Mouse (Mus musculus): ENCODE measurements around the gene Mbtd1. TPM values are rescaled to one million over a fixed set of nuclear protein-coding genes. Genes with fewer than 3 reads are reported as not detected.
A peak's percentile ranks its signal among the peaks of the same experiment; 100 is the strongest.

Gene Mbtd1
- polyA plus RNA-seq (2016; fragmentation: Nextera tagmentation; extraction: Ambion mirVana), result 40.4 and 44.2 TPM in 2 replicates

GRCm38 (mm10) chr11:93885572-93886410 lies at the start of gene Mbtd1, which contains the start of gene Utp18:
Gene Mbtd1, plus strand, starts transcription at chr11:93885852.
Gene Utp18, minus strand, starts transcription at chr11:93885766.
- Histone ChIP-seq H3K27me3 (replicated peaks) (no peaks in the 10 kb centered on the region), H3K9me3 (no peaks in the 10 kb centered on the region), H3K27ac (peak within 1 kb of the TSS; percentile 82), H3K9ac (peak within 1 kb of the TSS; percentile 91), H3K36me3 (0 out of 2 replicates have a peak, but pooled peaks cover 2% of the 10 kb centered on the region), H3K4me3 (peak within 1 kb of the TSS; percentile 95), H3K4me2 (replicated peaks) (peak within 1 kb of the TSS; percentile 90), H3K4me1 (peaks cover 36% of the 10 kb centered on the region)
- peak; percentile 98 for ATAC-seq (ENCODE audit: low FRiP score, low read depth)
- under 1% methylated on average over 82 of the region's 83 CpGs for WGBS

- Histone ChIP-seq H3K4me1 (no peaks in the 10 kb centered on the region), H3K27ac (no peak overlapping the region), H3K36me3 (no peaks in the 10 kb centered on the region), H3K4me2 (replicated peaks) (no peak overlapping the region), H3K9me3 (no peaks in the 10 kb centered on the region), H3K27me3 (replicated peaks) (no peaks in the 10 kb centered on the region), H3K4me3 (no peak overlapping the region), H3K9ac (no peak overlapping the region)
- ATAC-seq (ENCODE audit: low FRiP score, low read depth), result no peak
- WGBS, result 13% methylated on average over 2 of the region's 2 CpGs
These were observed 38.3 kb upstream of the Mbtd1 start for GRCm38 (mm10) chr11:93847342-93847741.

- WGBS, result 85% methylated on average over 3 of the region's 3 CpGs
- H3K4me2 ChIP-seq (replicated peaks), result no peak overlapping the region
- no peak for ATAC-seq (ENCODE audit: low FRiP score, low read depth)
These were observed 33.1 kb upstream of the Mbtd1 start for GRCm38 (mm10) chr11:93852546-93852945.

GRCm38 (mm10) chr11:93856284-93856955 lies 29.2 kb upstream of the Mbtd1 start:
- Histone ChIP-seq H3K9me3 (no peaks in the 10 kb centered on the region), H3K4me3 (no peak overlapping the region), H3K4me2 (replicated peaks) (0 out of 2 replicates have a peak overlapping the region, but pooled peaks have one; percentile 19), H3K27me3 (replicated peaks) (no peaks in the 10 kb centered on the region), H3K4me1 (no peaks in the 10 kb centered on the region), H3K9ac (no peak overlapping the region), H3K27ac (no peak overlapping the region), H3K36me3 (0 out of 2 replicates have a peak, but pooled peaks cover 6% of the 10 kb centered on the region)
- WGBS, result 10% methylated on average over 6 of the region's 6 CpGs
- ATAC-seq (ENCODE audit: low FRiP score, low read depth), result no peak

More at GRCm38 (mm10) chr11:93852546-93852945, 33.1 kb upstream of the Mbtd1 start:
- H3K4me1 ChIP-seq, result no peaks in the 10 kb centered on the region
- no peaks in the 10 kb centered on the region for H3K9me3 ChIP-seq
- H3K27ac ChIP-seq, result no peak overlapping the region
- no peaks in the 10 kb centered on the region for H3K36me3 ChIP-seq
- H3K27me3 ChIP-seq (replicated peaks), result no peaks in the 10 kb centered on the region
- H3K4me3 ChIP-seq, result no peak overlapping the region
- no peak overlapping the region for H3K9ac ChIP-seq

GRCm38 (mm10) chr11:93860540-93861172 lies 25.0 kb upstream of the Mbtd1 start:
- Histone ChIP-seq H3K27ac (no peak overlapping the region), H3K36me3 (peaks cover 10% of the 10 kb centered on the region), H3K4me1 (no peaks in the 10 kb centered on the region), H3K4me3 (no peak overlapping the region), H3K9ac (no peak overlapping the region), H3K9me3 (no peaks in the 10 kb centered on the region), H3K27me3 (replicated peaks) (no peaks in the 10 kb centered on the region), H3K4me2 (replicated peaks) (no peak overlapping the region)
- no peak for ATAC-seq (ENCODE audit: low FRiP score, low read depth)
- 92% methylated on average over 1 of the region's 1 CpGs for WGBS

- no peak overlapping the region for H3K27ac ChIP-seq
- H3K36me3 ChIP-seq, result peaks cover 15% of the 10 kb centered on the region
- 98% methylated on average over 2 of the region's 2 CpGs for WGBS
- no peak for ATAC-seq (ENCODE audit: low FRiP score, low read depth)
- no peaks in the 10 kb centered on the region for H3K27me3 ChIP-seq (replicated peaks)
- H3K4me1 ChIP-seq, result no peaks in the 10 kb centered on the region
- H3K9me3 ChIP-seq, result no peaks in the 10 kb centered on the region
- no peak overlapping the region for H3K4me2 ChIP-seq (replicated peaks)
- H3K9ac ChIP-seq, result no peak overlapping the region
- no peak overlapping the region for H3K4me3 ChIP-seq
These were observed 24.5 kb upstream of the Mbtd1 start for GRCm38 (mm10) chr11:93861193-93861592.

- no peak overlapping the region for H3K9ac ChIP-seq
- no peaks in the 10 kb centered on the region for H3K9me3 ChIP-seq
- no peaks in the 10 kb centered on the region for H3K4me1 ChIP-seq
- whole genome bisulfite sequencing, result 91% methylated on average over 4 of the region's 4 CpGs
- no peak overlapping the region for H3K4me3 ChIP-seq
- peaks cover 25% of the 10 kb centered on the region for H3K36me3 ChIP-seq
- H3K27ac ChIP-seq, result no peak overlapping the region
- no peaks in the 10 kb centered on the region for H3K27me3 ChIP-seq (replicated peaks)
- ATAC-seq (ENCODE audit: low FRiP score, low read depth), result no peak
- no peak overlapping the region for H3K4me2 ChIP-seq (replicated peaks)
These were observed 23.5 kb upstream of the Mbtd1 start for GRCm38 (mm10) chr11:93862045-93862623.

- no peaks in the 10 kb centered on the region for H3K9me3 ChIP-seq
- WGBS, result 96% methylated on average over 1 of the region's 1 CpGs
- peaks cover 30% of the 10 kb centered on the region for H3K36me3 ChIP-seq
These were observed 23.0 kb upstream of the Mbtd1 start for GRCm38 (mm10) chr11:93862638-93863037.

GRCm38 (mm10) chr11:93884068-93884467 lies 1.6 kb upstream of the Mbtd1 start:
- Histone ChIP-seq H3K36me3 (peaks cover 8% of the 10 kb centered on the region; the same call in 1 of the 2 replicates), H3K4me1 (peaks cover 32% of the 10 kb centered on the region), H3K4me2 (replicated peaks) (peak overlapping the region; percentile 90), H3K9me3 (no peaks in the 10 kb centered on the region), H3K27ac (no peak overlapping the region), H3K9ac (no peak overlapping the region), H3K27me3 (replicated peaks) (no peaks in the 10 kb centered on the region), H3K4me3 (peak overlapping the region; percentile 95; the same call in 1 of the 2 replicates)
- 98% methylated on average over 4 of the region's 4 CpGs for WGBS
- no peak for ATAC-seq (ENCODE audit: low FRiP score, low read depth)

More at GRCm38 (mm10) chr11:93862638-93863037, 23.0 kb upstream of the Mbtd1 start:
- H3K27ac ChIP-seq, result no peak overlapping the region
- no peak overlapping the region for H3K9ac ChIP-seq
- no peak overlapping the region for H3K4me3 ChIP-seq
- no peak overlapping the region for H3K4me2 ChIP-seq (replicated peaks)
- H3K27me3 ChIP-seq (replicated peaks), result no peaks in the 10 kb centered on the region
- no peak for ATAC-seq (ENCODE audit: low FRiP score, low read depth)
- H3K4me1 ChIP-seq, result no peaks in the 10 kb centered on the region

GRCm38 (mm10) chr11:93884901-93885571 lies 616 bp upstream of the Mbtd1 start:
- peak; percentile 33 for ATAC-seq (ENCODE audit: low FRiP score, low read depth)
- Histone ChIP-seq H3K4me3 (peak overlapping the region; percentile 95), H3K27me3 (replicated peaks) (no peaks in the 10 kb centered on the region), H3K9me3 (no peaks in the 10 kb centered on the region), H3K4me2 (replicated peaks) (peak overlapping the region; percentile 90), H3K9ac (peak overlapping the region; percentile 84), H3K4me1 (peaks cover 36% of the 10 kb centered on the region), H3K36me3 (peaks cover 4% of the 10 kb centered on the region; the same call in 1 of the 2 replicates), H3K27ac (peak overlapping the region; percentile 82)
- under 1% methylated on average over 81 of the region's 81 CpGs for WGBS

GRCm38 (mm10) chr11:93886411-93887079 lies 893 bp downstream of the Mbtd1 start:
- peaks cover 36% of the 10 kb centered on the region for H3K4me1 ChIP-seq
- peak overlapping the region; percentile 69 for H3K27ac ChIP-seq
- no peaks in the 10 kb centered on the region for H3K9me3 ChIP-seq
- H3K36me3 ChIP-seq, result peaks cover under 1% of the 10 kb centered on the region; the same call in 1 of the 2 replicates
- WGBS, result under 1% methylated on average over 34 of the region's 34 CpGs
- peak; percentile 11 for ATAC-seq (ENCODE audit: low FRiP score, low read depth)
- H3K4me2 ChIP-seq (replicated peaks), result peak overlapping the region; percentile 90
- no peaks in the 10 kb centered on the region for H3K27me3 ChIP-seq (replicated peaks)
- H3K4me3 ChIP-seq, result peak overlapping the region; percentile 95
- H3K9ac ChIP-seq, result peak overlapping the region; percentile 91

All from neural tube, embryonic 12.5 days (tissue).